Mouse (Mus musculus): ENCODE measurements around the gene Tepsin. TPM values are rescaled to one million over a fixed set of nuclear protein-coding genes. Genes with fewer than 3 reads are reported as not detected.
A peak's percentile ranks its signal among the peaks of the same experiment; 100 is the strongest.

Gene Tepsin
- total RNA-seq, 2 experiments from 2014 or later, result 15.9 to 16.9 TPM

DNA sequence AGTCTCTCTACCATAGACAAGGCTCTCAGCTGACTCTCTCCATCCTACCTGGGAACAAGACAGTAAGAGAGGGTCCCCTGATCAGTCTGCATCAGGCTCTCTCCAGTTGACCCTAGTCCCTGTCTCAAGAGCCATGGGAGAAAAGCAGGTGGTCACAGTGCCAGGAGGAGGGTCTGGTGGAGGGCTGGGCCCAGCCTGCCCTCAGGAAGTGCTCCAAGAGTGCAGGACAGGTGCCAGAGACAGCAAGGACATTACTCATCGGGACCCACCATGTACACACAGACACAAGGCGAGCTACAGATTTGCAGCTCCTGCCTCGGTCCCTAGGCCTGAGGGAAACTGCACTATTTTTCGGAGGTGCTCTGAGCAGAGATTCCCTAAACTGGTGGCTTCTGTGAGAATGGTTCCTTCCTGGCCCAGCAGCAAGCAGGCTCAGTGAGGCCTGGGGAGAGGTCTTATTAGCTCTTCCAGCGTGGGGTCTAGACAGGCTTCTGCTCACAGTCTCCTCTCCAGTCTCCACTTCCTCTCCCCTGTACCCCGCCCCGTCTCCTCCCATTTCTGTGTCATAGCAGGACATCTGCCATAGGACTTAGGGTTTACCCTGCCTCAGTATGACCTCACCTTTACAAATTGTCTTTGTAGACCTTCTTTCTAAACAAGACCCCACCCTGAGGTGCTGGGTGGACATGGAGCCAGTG, 56.2 kb downstream of the Tepsin start:
- Histone ChIP-seq H3K4me3 (no peak overlapping the region; the same call in 1 of the 2 replicates), H3K27ac (peak overlapping the region; percentile 86)
- TF ChIP-seq CTCF (IDR thresholded peaks at IDR 0.05), result no peak
- no peak for DNase-seq (ENCODE audit: extremely low spot score in 1 of 2, low spot score in 2 of 2)
- intact Hi-C loops (cut with DNase I), result no loop called here

DNA sequence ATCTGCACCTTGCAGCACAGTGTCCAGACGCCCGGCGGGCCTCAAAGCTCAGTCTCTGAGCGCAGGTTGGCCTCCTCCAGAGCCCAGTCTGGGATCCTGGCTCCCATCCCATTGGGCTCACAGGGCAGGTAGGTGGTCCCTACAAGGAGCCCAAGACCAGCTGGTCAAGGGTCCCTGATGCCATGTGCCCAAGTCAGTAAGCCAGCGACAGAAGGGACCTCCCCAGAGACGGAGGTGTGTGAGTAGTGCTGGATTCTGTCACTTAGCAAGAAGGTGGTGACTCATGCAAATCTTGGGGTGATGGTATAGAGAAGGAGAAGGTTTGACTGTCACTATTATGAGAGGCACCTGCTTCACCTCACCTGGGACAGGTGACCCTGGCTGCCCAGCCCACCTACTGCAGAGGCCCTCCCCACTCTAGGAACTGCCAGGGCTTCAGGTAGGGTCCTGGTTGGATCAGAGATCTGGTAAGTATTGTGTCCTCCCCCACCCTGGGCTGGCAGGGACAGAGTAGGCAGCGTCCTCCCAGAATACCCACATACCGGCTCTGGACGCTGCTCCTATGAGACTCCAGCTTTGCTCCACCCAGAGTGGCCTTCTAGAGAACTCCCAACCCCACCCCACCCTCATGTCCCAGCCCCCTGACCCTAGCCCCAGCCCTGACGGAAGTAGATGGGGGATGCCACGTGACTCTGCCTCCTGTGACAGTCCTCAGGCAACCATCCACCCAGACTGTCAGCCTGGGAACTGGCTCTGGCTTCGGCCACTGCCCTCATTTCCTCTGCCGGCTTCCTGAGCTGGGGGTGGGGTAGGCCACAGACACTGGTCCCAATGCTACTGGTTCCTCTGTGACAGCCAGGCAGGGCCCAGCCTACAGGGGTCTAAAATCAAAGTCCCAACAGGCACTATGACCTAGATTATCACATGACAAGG, 57.1 kb downstream of the Tepsin start:
- intact Hi-C loops (cut with DNase I), result no loop called here
- Histone ChIP-seq H3K4me3 (peak overlapping the region; percentile 11; the same call in 1 of the 2 replicates), H3K27ac (peak overlapping the region; percentile 86)
- peak in 1 of 2 experiments; percentile 58 for DNase-seq (ENCODE audit: extremely low spot score in 1 of 2, low spot score in 2 of 2)
- no peak for TF ChIP-seq CTCF (IDR thresholded peaks at IDR 0.05)

Small RNAs within 50 kb of the gene (microRNA-seq; reads per million reads assigned to microRNA genes)
- 0 reads per million in 2 experiments for gene Gm25948

Other genes starting within 250 kb of the Tepsin start
- gene Chmp6, start 185.3 kb downstream of the Tepsin start, total RNA-seq (2021), result 10 to 100 TPM; 37.2 to 43.6 TPM
- 100 to 1,000 TPM; 249 to 287 TPM for gene Baiap2, start 156.0 kb downstream of the Tepsin start, total RNA-seq (2021)
- gene Aatk, start 51.6 kb downstream of the Tepsin start, total RNA-seq (2021), result 100 to 1,000 TPM; 193 to 203 TPM
- gene Cep131, start 11.9 kb downstream of the Tepsin start, total RNA-seq (2021), result 10 to 100 TPM; 33.8 to 37.1 TPM
- gene Ndufaf8, start 197 bp upstream of the Tepsin start, total RNA-seq (2021), result 10 to 100 TPM; 33.7 to 38.6 TPM
- gene Slc38a10, start 52.6 kb upstream of the Tepsin start, total RNA-seq (2021), result 10 to 100 TPM; 81.0 to 82.4 TPM
- 10 to 100 TPM; 20.6 to 21.3 TPM for gene Bahcc1, start 134.2 kb upstream of the Tepsin start, total RNA-seq (2021)
- 1,000 to 10,000 TPM; 1,100 to 1,129 TPM for gene Actg1, start 249.8 kb upstream of the Tepsin start, total RNA-seq (2021)